Mouse (Mus musculus): Measurements from ENCODE around the gene Slc17a6. TPM values are rescaled to one million over a fixed set of nuclear protein-coding genes. Genes with fewer than 3 reads are reported as not detected.

Slc17a6 gene
- total RNA-seq (2015; ENCODE audit: low replicate concordance) (not detected in 2 replicates), total RNA-seq (2017; ENCODE audit: low replicate concordance) (not detected in 2 replicates)

DNA sequence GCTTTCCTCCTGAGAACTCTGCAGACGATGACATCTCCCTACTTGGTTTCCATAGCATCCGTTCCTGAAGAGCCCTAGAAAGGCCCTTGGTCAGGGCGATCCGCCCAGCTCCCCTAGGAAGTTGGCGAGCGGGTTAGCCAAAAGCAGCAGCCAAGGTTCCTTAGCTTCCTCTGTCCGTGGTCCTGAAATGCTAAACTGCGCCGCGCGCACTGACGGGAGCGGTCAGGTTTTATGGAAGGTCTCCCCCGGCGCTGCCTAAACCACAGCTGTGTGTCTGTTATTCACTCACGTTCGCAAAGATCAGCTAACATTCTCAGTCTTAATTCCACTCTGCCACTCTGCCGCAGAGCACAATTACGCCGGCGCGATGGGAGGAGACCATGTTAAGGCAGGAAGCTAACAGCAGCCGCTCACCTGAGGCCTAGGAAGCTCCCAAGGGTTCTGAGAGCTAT, at the start of gene Slc17a6:
Gene Slc17a6, plus strand, starts transcription at position 313 of the 452 bp plus-strand sequence.
- ATAC-seq (replicated peaks; ENCODE audit: low FRiP score, poor library complexity, severe bottlenecking) = no peak

DNA sequence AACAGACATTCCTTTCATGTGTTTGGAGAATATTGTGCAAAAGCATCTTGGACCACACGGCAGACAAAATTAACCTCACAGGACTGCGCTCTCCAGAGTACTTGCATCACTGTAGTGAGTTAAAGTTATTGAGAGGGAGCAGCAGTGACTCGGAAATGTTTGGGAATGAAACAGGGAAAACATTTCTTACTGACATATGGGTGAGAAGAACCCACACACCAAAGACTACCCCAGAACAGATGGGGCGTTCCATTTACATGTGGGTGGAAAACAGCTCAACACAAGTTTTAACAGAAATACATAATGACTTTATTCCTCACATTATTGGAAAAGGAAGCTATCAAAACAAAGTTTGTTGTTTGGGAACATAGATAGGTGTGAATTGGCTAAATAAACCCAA, 21.8 kb upstream of the Slc17a6 start:
- ATAC-seq (replicated peaks; ENCODE audit: low FRiP score, poor library complexity, severe bottlenecking) = no peak

DNA sequence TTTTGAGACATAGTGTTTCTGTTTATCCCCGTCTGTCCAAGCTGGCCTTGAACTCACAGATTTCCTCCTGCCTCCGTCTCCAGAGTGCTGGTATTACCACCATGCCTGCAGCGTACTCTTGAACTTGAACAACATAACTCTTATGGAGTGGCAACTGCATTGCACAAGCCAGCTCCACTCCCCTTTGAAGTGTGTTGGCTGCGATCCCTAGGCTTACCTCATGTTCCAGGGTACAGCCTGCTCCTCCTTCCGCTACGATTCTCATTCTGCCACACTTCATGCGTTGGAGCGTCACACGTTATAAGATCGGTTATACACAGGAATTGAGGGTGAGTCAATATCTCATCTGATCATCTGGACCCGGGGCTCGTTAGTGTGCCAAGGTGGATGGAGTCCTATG, 18.1 kb upstream of the Slc17a6 start:
- ATAC-seq (replicated peaks; ENCODE audit: low FRiP score, poor library complexity, severe bottlenecking) = no peak

- ATAC-seq (replicated peaks; ENCODE audit: low FRiP score, poor library complexity, severe bottlenecking) = no peak
Measured at GRCm38 (mm10) chr7:51614404-51614803, 7.4 kb upstream of the Slc17a6 start.

- ATAC-seq (replicated peaks; ENCODE audit: low FRiP score, poor library complexity, severe bottlenecking) = no peak
Measured at GRCm38 (mm10) chr7:51617941-51618340, 3.9 kb upstream of the Slc17a6 start.

- no peak for ATAC-seq (replicated peaks; ENCODE audit: low FRiP score, poor library complexity, severe bottlenecking)
Measured at GRCm38 (mm10) chr7:51618412-51618811, 3.4 kb upstream of the Slc17a6 start.

DNA sequence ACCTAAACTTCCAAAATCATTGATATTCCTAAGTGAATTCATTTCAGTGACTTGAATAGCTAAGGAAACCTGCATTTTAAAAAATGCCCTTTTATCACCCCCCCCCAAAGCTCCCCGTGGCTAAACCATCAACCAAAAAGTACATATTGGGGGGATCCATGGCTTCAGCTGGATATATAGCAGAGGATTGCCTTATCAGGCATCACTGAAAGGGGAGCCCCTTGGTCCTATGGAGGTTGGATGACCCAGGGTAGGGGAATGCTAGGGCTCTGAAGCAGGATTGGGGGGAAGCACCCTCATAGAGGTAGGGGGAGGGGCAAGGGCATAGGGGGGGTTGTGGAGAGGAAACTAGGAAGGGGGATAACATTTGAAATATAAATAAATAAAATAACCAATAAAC, 1.8 kb upstream of the Slc17a6 start:
- no peak for ATAC-seq (replicated peaks; ENCODE audit: low FRiP score, poor library complexity, severe bottlenecking)

GRCm38 (mm10) chr7:51622196-51622595, 390 bp downstream of the Slc17a6 start:
- no peak for ATAC-seq (replicated peaks; ENCODE audit: low FRiP score, poor library complexity, severe bottlenecking)

GRCm38 (mm10) chr7:51622666-51623065, 860 bp downstream of the Slc17a6 start:
- no peak for ATAC-seq (replicated peaks; ENCODE audit: low FRiP score, poor library complexity, severe bottlenecking)

DNA sequence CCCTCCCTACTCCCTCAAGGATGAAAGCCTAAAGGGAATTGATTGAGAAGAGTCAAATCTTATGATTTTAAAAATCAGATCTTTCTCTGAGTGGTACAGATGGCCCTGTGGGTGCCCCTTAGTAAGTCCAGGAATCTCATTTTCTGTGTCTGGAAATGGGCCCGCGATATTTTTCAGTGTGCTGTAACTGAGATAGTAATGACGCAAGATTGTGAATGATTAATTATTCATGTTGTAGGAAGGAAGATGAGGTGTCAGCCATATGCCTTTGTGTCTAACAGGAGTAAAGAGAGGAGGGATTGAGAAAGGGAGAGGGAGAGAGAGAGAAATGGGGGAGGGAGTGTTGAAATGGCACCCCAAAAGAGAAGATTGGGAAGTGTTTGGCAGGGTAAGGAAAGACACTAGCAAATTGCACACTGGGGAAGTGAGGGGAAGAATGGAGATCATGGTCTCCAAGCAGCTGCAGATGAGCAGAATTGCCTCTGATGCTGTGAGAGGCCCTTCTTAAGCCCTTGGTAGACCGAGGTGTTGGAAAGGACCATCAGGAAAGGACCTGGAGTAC, 2.6 kb downstream of the Slc17a6 start:
- ATAC-seq (replicated peaks; ENCODE audit: low FRiP score, poor library complexity, severe bottlenecking) = no peak

DNA sequence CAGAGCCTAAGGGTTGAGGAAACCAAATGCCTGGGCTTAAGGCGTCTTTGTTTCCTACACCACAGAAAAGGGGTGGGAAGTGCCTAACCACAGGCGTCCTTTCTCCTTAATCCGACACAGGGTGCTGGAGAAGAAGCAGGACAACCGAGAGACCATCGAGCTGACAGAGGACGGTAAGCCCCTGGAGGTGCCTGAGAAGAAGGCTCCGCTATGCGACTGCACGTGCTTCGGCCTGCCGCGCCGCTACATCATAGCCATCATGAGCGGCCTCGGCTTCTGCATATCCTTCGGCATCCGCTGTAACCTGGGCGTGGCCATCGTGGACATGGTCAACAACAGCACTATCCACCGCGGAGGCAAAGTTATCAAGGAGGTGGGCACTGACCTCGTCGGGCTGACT, 3.4 kb downstream of the Slc17a6 start:
- ATAC-seq (replicated peaks; ENCODE audit: low FRiP score, poor library complexity, severe bottlenecking) = no peak

DNA sequence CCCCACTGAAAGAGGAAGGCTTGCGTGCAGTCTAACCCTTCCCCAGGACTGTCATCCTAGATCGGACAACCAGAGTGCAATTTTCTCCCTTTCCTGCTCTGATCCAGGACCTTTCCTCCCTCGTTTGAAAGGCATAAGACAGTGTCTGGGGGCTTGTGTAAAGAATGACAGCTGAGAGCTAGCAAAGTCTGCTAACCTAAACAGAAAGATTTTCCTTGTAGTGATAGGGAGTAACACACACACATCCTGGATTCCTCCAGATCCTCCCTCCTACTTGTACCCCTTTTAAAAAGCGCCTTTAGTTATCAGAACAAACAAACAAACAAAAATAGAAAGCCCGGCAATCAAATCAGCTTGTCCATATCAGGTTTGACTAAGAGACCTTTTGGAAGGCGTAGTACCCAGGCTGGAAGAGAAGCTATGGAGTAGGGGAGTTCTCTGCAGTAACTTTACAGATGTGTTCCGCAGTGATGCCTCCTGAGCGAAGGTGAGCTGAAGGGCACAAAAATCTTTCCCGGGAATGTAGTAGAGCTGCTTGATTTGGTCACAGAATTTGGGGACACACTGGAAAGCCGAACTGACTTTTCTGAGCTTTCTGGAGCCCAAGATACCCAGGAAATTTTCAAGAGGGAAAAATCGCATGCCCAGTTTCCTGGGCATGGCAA, 3.9 kb downstream of the Slc17a6 start:
- ATAC-seq (replicated peaks; ENCODE audit: low FRiP score, poor library complexity, severe bottlenecking) = no peak

- ATAC-seq (replicated peaks; ENCODE audit: low FRiP score, poor library complexity, severe bottlenecking) = no peak
Measured at GRCm38 (mm10) chr7:51626451-51627000, 4.7 kb downstream of the Slc17a6 start.

DNA sequence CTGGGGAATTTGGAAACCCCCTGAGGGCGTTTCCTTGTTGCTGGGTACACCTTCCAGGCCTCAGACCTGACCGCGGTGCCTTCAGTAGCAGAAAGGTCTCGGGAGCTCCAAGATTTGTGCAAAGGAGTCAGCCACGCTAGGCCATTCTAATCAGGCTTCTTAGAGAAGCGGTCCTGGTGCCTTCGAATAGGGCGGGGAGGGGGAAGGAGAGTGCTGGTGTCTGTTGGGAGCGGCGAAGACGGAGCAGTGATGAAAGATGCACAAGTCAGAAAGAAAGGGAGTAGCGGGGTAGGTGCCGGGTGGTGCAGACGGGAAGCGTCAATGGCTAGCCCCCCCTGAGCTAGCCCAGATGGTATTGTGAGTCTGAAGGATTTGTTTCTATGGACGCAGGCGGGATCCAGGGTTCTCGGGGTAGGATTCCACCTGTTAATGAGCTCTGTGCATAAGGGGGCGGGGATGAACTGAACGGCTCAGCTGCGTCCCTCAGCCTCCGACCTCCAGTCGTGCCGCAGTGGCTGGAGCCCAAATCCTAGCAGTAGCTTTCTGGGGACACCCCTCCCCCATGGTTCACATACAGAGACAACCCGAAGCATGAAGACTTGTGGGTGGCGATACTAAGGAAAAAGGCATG, 5.3 kb downstream of the Slc17a6 start:
- no peak for ATAC-seq (replicated peaks; ENCODE audit: low FRiP score, poor library complexity, severe bottlenecking)

GRCm38 (mm10) chr7:51627666-51628065, 5.9 kb downstream of the Slc17a6 start:
- ATAC-seq (replicated peaks; ENCODE audit: low FRiP score, poor library complexity, severe bottlenecking) = no peak

DNA sequence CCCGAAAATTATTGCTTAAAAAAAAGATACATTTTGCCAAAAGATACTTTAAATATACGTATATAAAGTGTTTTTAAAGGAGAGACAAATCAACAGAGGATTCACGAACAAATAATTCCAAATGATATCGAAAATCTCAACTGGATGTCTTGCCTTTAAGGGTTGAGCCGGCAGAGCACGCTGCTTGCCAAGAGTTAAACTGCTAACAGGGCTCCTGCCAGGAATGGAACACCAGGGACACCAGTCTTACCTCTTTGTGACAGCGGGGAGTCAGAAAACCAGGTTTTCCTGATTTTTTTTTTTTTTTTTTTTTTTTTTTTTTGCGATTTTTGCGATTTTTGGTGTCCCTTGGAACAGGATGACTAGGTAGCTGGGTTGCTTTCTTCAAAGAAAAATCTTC, 6.5 kb downstream of the Slc17a6 start:
- ATAC-seq (replicated peaks; ENCODE audit: low FRiP score, poor library complexity, severe bottlenecking) = no peak

DNA sequence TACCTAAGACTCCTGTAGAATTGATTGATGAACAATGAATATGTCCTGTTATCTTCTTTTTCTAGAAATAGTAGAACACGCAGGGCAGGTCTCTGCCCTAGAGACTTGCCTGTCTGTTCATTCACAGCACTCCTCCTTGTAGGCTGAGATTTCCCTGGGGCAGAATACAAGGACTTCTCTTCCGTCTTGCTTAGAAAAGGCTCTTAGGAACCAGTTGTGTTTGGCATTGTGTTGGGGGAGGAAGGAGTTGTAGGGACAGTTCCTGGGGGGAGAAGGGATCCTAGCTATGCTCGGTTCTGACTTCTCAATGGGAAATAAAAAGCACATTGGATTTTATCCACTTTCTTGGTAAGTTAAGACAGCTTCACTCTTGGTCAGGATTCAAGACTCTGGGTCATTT, 7.4 kb downstream of the Slc17a6 start:
- no peak for ATAC-seq (replicated peaks; ENCODE audit: low FRiP score, poor library complexity, severe bottlenecking)

GRCm38 (mm10) chr7:51631171-51631570, 9.4 kb downstream of the Slc17a6 start:
- no peak for ATAC-seq (replicated peaks; ENCODE audit: low FRiP score, poor library complexity, severe bottlenecking)

- no peak for ATAC-seq (replicated peaks; ENCODE audit: low FRiP score, poor library complexity, severe bottlenecking)
Measured at GRCm38 (mm10) chr7:51632543-51633229, 10.9 kb downstream of the Slc17a6 start.

DNA sequence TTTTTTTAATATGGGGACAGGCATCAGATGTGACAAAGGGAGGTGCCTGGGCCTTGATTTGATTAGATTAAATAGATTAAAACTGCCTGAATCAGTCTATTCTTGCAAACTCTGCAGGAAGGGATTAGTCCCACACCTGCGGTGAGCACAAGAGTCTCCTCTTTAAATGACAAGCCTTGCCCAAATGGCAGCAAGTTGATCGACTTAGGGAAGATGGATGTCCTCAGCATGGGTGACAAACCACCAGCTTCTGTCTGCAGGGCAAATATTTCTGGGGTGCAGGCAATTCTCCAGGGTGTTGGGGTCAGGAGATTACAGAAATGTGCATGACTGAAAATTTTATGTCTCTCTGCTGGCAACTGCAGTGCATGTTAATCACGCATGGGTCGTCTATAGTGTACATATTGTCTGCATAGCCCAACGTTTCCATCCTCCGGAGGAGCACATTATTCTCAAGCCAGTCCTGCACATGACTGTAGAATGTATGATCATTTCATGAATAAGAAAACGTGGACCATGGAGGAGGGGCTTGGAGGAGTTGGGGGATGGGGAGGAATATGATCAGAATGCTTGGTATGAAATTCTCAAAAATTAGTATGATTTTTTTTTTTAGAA, 11.5 kb downstream of the Slc17a6 start:
- no peak for ATAC-seq (replicated peaks; ENCODE audit: low FRiP score, poor library complexity, severe bottlenecking)

Measured in erythroid progenitor cell, adult 5-6 weeks (primary cell).